Mouse (Mus musculus) embryonic facial prominence, embryonic 15.5 days (tissue): Measurements from ENCODE around the gene 4930535I16Rik. TPM values are rescaled to one million over a fixed set of nuclear protein-coding genes. Genes with fewer than 3 reads are reported as not detected.

Experiments
- ATAC-seq: fragments of 200-750 bp; cut with Nextera tagmentation; 2 replicates; pipeline ENCODE4 v1.8.0; 2017; ENCODE audit warnings: low read depth, moderate TSS enrichment; ENCODE audit not compliant: insufficient number of reproducible peaks, low FRiP score, low TSS enrichment
- H3K27ac ChIP-seq: fragments of 300-500 bp; sonication (generic); replicated peaks from 2 replicates; pipeline ENCODE4 v1.5.1; 2015; ENCODE audit warnings: mild to moderate bottlenecking, inconsistent platforms
- H3K27me3 ChIP-seq: fragments of 300-500 bp; sonication (generic); 2 replicates; pipeline ENCODE4 v1.6.1; 2015; ENCODE audit warnings: inconsistent platforms
- H3K36me3 ChIP-seq: fragments of 300-500 bp; sonication (generic); 2 replicates; pipeline ENCODE4 v1.6.1; 2015; ENCODE audit warnings: mild to moderate bottlenecking, inconsistent platforms
- H3K4me1 ChIP-seq: fragments of 300-500 bp; sonication (generic); 2 replicates; pipeline ENCODE4 v1.6.1; 2015; ENCODE audit warnings: inconsistent platforms
- H3K4me2 ChIP-seq: fragments of 300-500 bp; sonication (generic); replicated peaks from 2 replicates; pipeline ENCODE4 v1.6.1; 2015; ENCODE audit warnings: mild to moderate bottlenecking, inconsistent platforms
- H3K4me3 ChIP-seq: fragments of 300-500 bp; sonication (generic); replicated peaks from 2 replicates; pipeline ENCODE4 v1.5.1; 2015; ENCODE audit warnings: mild to moderate bottlenecking, inconsistent platforms
- H3K9ac ChIP-seq: fragments of 300-500 bp; sonication (generic); 2 replicates; pipeline ENCODE4 v1.6.1; 2015; ENCODE audit warnings: inconsistent platforms
- H3K9me3 ChIP-seq: fragments of 300-500 bp; sonication (generic); replicated peaks from 2 replicates; pipeline ENCODE4 v1.6.1; 2016; ENCODE audit warnings: inconsistent platforms
- WGBS: fragments of 180-500 bp; shearing (Covaris S2); methylation state at CpG from one replicate; pipeline ENCODE4 v1.1.7; 2015; 5-methylcytosine and 5-hydroxymethylcytosine counted together
- polyA plus RNA-seq: library from polyadenylated mRNA; unstranded; fragments of >200 nt; fragmentation: Nextera tagmentation; extraction: Ambion mirVana; gene quantifications from 2 replicates; pipeline ENCODE4 v1.2.1, GENCODE M21; 2015

4930535I16Rik gene
- polyA plus RNA-seq: not detected in 2 replicates

- peaks cover 28% of the 10 kb centered on the region for H3K36me3 ChIP-seq
- H3K27me3 ChIP-seq: no peaks in the 10 kb centered on the region
- H3K27ac ChIP-seq: peak within 1 kb of the TSS; percentile 84
- H3K4me2 ChIP-seq: peak within 1 kb of the TSS; percentile 79
- peak; percentile 44 for ATAC-seq
- peaks cover 20% of the 10 kb centered on the region for H3K4me1 ChIP-seq
- no peaks in the 10 kb centered on the region for H3K9me3 ChIP-seq
- H3K4me3 ChIP-seq: peak within 1 kb of the TSS; percentile 99
- H3K9ac ChIP-seq: peak within 1 kb of the TSS; percentile 92
- under 1% methylated on average over 57 of the region's 63 CpGs for WGBS
These were observed at the start of gene 4930535I16Rik for GRCm38 (mm10) chr4:123917548-123918140. 4930535I16Rik (minus strand) TSS chr4:123918022.

- 39% methylated on average over 9 of the region's 9 CpGs for WGBS
- no peaks in the 10 kb centered on the region for H3K9me3 ChIP-seq
- no peak for ATAC-seq
- H3K4me3 ChIP-seq: no peak overlapping the region
- no peaks in the 10 kb centered on the region for H3K4me1 ChIP-seq
- no peaks in the 10 kb centered on the region for H3K36me3 ChIP-seq
- no peak overlapping the region for H3K9ac ChIP-seq
- H3K4me2 ChIP-seq: no peak overlapping the region
- H3K27ac ChIP-seq: no peak overlapping the region
- peaks cover 9% of the 10 kb centered on the region; the same call in 1 of the 2 replicates for H3K27me3 ChIP-seq
These were observed 44.9 kb upstream of the 4930535I16Rik start for GRCm38 (mm10) chr4:123962721-123963120.

- no peak for ATAC-seq
These were observed 43.1 kb upstream of the 4930535I16Rik start for GRCm38 (mm10) chr4:123960955-123961354.

GRCm38 (mm10) chr4:123957891-123958290 is 40.1 kb upstream of the 4930535I16Rik start:
- Histone ChIP-seq H3K9ac (no peak overlapping the region), H3K27me3 (peaks cover 26% of the 10 kb centered on the region), H3K36me3 (no peaks in the 10 kb centered on the region), H3K4me2 (no peak overlapping the region), H3K9me3 (no peaks in the 10 kb centered on the region), H3K27ac (no peak overlapping the region), H3K4me1 (peaks cover 10% of the 10 kb centered on the region), H3K4me3 (no peak overlapping the region)
- WGBS: 66% methylated on average over 4 of the region's 4 CpGs
- ATAC-seq: no peak

More at GRCm38 (mm10) chr4:123960955-123961354, 43.1 kb upstream of the 4930535I16Rik start:
- WGBS: 41% methylated on average over 4 of the region's 4 CpGs
- no peak overlapping the region for H3K9ac ChIP-seq
- H3K27me3 ChIP-seq: peaks cover 24% of the 10 kb centered on the region
- H3K4me3 ChIP-seq: no peak overlapping the region
- H3K4me1 ChIP-seq: peaks cover 10% of the 10 kb centered on the region
- H3K9me3 ChIP-seq: no peaks in the 10 kb centered on the region
- H3K4me2 ChIP-seq: no peak overlapping the region
- H3K36me3 ChIP-seq: no peaks in the 10 kb centered on the region
- H3K27ac ChIP-seq: no peak overlapping the region

GRCm38 (mm10) chr4:123957492-123957808 is 39.6 kb upstream of the 4930535I16Rik start:
- H3K4me2 ChIP-seq: peak overlapping the region; percentile 41
- H3K9me3 ChIP-seq: no peaks in the 10 kb centered on the region
- no peak overlapping the region for H3K9ac ChIP-seq
- peaks cover 10% of the 10 kb centered on the region for H3K4me1 ChIP-seq
- ATAC-seq: no peak
- peaks cover 26% of the 10 kb centered on the region for H3K27me3 ChIP-seq
- 56% methylated on average over 4 of the region's 4 CpGs for WGBS
- H3K36me3 ChIP-seq: no peaks in the 10 kb centered on the region
- H3K4me3 ChIP-seq: peak overlapping the region; percentile 28; the same call in 1 of the 2 replicates
- no peak overlapping the region for H3K27ac ChIP-seq

- peak; percentile 61; the same call in 1 of the 2 replicates for ATAC-seq
- no peak overlapping the region for H3K9ac ChIP-seq
- 6% methylated on average over 31 of the region's 31 CpGs for WGBS
These were observed 39.1 kb upstream of the 4930535I16Rik start for GRCm38 (mm10) chr4:123956703-123957491.

GRCm38 (mm10) chr4:123952059-123952458 is 34.2 kb upstream of the 4930535I16Rik start:
- ATAC-seq: no peak
- Histone ChIP-seq H3K9me3 (no peaks in the 10 kb centered on the region), H3K4me3 (no peak overlapping the region), H3K4me2 (no peak overlapping the region), H3K27me3 (peaks cover 21% of the 10 kb centered on the region), H3K4me1 (peaks cover 5% of the 10 kb centered on the region), H3K27ac (no peak overlapping the region), H3K9ac (no peak overlapping the region), H3K36me3 (no peaks in the 10 kb centered on the region)
- WGBS: 39% methylated on average over 7 of the region's 8 CpGs

More at GRCm38 (mm10) chr4:123956703-123957491, 39.1 kb upstream of the 4930535I16Rik start:
- Histone ChIP-seq H3K9me3 (no peaks in the 10 kb centered on the region), H3K27me3 (peaks cover 26% of the 10 kb centered on the region), H3K4me2 (peak overlapping the region; percentile 41), H3K27ac (no peak overlapping the region), H3K4me3 (peak overlapping the region; percentile 28), H3K4me1 (peaks cover 10% of the 10 kb centered on the region), H3K36me3 (no peaks in the 10 kb centered on the region)

- ATAC-seq: no peak
- Histone ChIP-seq H3K27ac (no peak overlapping the region), H3K4me1 (no peaks in the 10 kb centered on the region), H3K9ac (no peak overlapping the region), H3K9me3 (no peaks in the 10 kb centered on the region), H3K36me3 (no peaks in the 10 kb centered on the region), H3K4me2 (no peak overlapping the region), H3K27me3 (peaks cover 7% of the 10 kb centered on the region), H3K4me3 (no peak overlapping the region)
- WGBS: 74% methylated on average over 10 of the region's 10 CpGs
These were observed 31.8 kb upstream of the 4930535I16Rik start for GRCm38 (mm10) chr4:123949649-123950048.

GRCm38 (mm10) chr4:123948901-123949300 is 31.1 kb upstream of the 4930535I16Rik start:
- no peaks in the 10 kb centered on the region for H3K9me3 ChIP-seq
- 60% methylated on average over 6 of the region's 6 CpGs for WGBS
- no peak overlapping the region for H3K27ac ChIP-seq
- no peak overlapping the region for H3K4me3 ChIP-seq
- peaks cover 7% of the 10 kb centered on the region for H3K27me3 ChIP-seq
- no peak overlapping the region for H3K9ac ChIP-seq
- H3K4me1 ChIP-seq: no peaks in the 10 kb centered on the region
- no peaks in the 10 kb centered on the region for H3K36me3 ChIP-seq
- no peak for ATAC-seq
- no peak overlapping the region for H3K4me2 ChIP-seq

- Histone ChIP-seq H3K9ac (no peak overlapping the region), H3K4me2 (no peak overlapping the region), H3K4me3 (no peak overlapping the region), H3K4me1 (no peaks in the 10 kb centered on the region), H3K9me3 (no peaks in the 10 kb centered on the region), H3K27me3 (peaks cover 7% of the 10 kb centered on the region), H3K36me3 (no peaks in the 10 kb centered on the region), H3K27ac (no peak overlapping the region)
- 69% methylated on average over 5 of the region's 5 CpGs for WGBS
- ATAC-seq: no peak
These were observed 29.3 kb upstream of the 4930535I16Rik start for GRCm38 (mm10) chr4:123947149-123947548.

GRCm38 (mm10) chr4:123946701-123947100 is 28.9 kb upstream of the 4930535I16Rik start:
- Histone ChIP-seq H3K9me3 (no peaks in the 10 kb centered on the region), H3K4me1 (no peaks in the 10 kb centered on the region), H3K27me3 (peaks cover 7% of the 10 kb centered on the region), H3K27ac (no peak overlapping the region), H3K9ac (no peak overlapping the region), H3K4me3 (no peak overlapping the region), H3K4me2 (no peak overlapping the region), H3K36me3 (no peaks in the 10 kb centered on the region)
- 85% methylated on average over 4 of the region's 4 CpGs for WGBS
- ATAC-seq: no peak
